Mouse (Mus musculus): ENCODE data around the gene Slamf8. TPM values are rescaled to one million over a fixed set of nuclear protein-coding genes. Genes with fewer than 3 reads are reported as not detected.

Slamf8 gene
- polyA plus RNA-seq (2012; ENCODE audit: low replicate concordance), result 0.98 and 2.4 TPM in 2 replicates

DNA sequence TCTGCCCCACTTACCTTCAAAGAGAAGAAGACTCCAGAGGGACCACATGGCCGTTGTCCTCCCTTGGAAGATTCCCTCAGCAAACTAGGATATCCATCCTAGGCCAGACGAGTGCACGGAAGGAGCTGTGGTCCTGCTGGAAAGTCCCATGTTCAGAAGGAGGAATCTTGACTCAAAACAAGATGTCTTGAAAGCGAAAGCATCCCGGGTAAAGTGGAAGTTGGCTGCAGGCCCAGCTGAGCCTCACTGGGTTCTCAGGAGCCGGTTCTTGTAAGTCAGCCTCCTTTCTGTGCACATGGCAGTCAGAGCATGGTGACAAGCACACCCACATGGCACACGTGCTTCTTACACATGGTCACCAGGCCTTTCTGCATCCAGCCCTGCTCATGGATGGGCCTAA, at the start of gene Slamf8:
Gene Slamf8, minus strand, starts transcription at position 184 of the 400 bp plus-strand sequence.

DNA sequence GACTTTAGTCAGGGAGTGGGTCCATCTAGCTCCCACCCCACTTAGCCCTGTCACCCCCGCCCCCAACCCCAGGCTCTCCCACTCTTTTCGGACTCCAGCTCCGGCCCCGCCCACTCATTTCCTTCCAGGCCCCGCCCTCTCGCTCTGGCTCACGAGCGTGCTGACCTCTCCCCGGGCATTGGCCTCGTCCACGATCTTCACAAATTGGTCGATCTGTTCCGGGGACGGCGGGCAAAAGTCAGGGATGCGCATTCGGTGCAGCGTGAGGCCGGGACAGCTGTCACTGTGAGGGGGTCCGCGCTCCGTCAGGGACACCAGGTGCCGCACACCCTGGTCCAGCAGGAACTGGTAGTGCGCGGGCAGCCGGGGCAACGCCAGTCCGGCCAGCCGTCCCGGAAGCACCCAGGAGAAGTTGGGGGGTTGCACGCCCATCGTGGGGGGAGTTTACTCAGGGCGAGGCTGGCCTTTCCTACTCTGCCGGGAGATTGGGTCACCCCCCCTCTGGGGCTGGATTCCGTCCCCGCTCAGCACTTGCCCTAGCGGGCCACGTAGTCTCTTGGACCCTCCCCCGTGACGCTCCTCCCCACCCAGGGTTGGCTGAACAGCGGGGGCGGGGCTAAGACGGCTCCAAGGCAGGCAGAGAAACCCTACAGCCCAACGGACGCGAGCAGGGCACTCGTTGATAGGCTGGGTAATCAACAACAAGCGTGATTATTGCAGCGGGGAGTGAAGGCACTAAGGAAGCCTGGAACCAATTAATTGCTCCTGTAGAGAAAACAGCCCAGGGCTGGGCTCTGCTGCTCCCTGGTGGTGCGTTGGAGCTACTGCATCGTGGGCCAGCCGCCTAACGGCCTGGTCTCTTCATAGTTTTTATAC, 42.3 kb upstream of the Slamf8 start, which contains the start of gene Dusp23:
Gene Dusp23, minus strand, starts transcription at position 512 of the 876 bp plus-strand sequence.

DNA sequence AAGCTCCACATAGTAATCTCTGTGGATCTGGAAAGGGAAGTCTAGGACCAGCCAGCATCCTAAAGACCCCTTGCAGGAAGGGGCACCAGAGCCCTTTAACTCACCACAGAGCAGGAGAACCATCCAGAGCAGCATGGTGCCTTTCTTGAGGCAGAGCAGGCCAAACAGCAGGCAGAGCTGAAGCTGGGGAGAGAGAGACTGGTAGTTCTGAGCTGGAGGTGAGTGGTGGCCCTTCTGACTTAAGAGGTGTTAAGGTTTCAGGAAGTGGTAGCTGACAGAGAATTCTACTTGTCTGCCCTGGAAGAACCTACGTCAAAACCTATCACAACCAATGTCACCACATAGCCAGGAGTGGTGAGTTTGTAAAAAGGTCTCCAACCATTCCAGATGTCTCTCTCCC, 12.0 kb upstream of the Slamf8 start, which contains the start of gene Fcrl6:
Gene Fcrl6, minus strand, starts transcription at position 226 of the 400 bp plus-strand sequence.

DNA sequence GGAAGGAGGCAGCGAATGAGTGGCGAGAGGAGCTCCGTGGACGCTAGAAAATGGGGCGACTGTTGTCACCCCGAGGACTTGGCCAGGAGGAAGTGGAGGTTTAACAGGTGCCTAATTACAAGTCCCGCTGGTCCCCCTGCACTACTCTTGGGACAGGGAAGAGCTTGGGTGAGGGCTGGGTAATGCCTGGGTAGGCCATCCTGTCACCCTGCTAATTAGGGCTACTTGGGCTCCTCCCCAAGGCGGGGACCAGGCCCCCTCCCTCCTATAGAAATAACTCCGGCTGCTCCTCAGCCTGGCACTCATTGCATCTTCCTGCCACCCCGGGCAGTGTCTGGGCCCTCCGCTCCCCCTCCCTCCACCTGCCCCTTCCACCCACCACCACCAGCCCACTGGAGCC, 34.7 kb downstream of the Slamf8 start, which contains the start of gene Vsig8:
Gene Vsig8, plus strand, starts transcription at position 301 of the 400 bp plus-strand sequence.

Other genes starting within 250 kb of the Slamf8 start
- gene Kcnj10, start 249.4 kb downstream of the Slamf8 start, polyA plus RNA-seq (2012; ENCODE audit: low replicate concordance), result 9.4 and 15.4 TPM in 2 replicates
- 14.4 and 30.6 TPM in 2 replicates for gene Pigm, start 214.0 kb downstream of the Slamf8 start, polyA plus RNA-seq (2012; ENCODE audit: low replicate concordance)
- 0.40 and 0.54 TPM in 2 replicates for gene Slamf9, start 115.2 kb downstream of the Slamf8 start, polyA plus RNA-seq (2012; ENCODE audit: low replicate concordance)
- gene Igsf9, start 108.8 kb downstream of the Slamf8 start, polyA plus RNA-seq (2012; ENCODE audit: low replicate concordance), result 5.4 and 9.7 TPM in 2 replicates
- 84.0 and 546 TPM in 2 replicates for gene Tagln2, start 90.5 kb downstream of the Slamf8 start, polyA plus RNA-seq (2012; ENCODE audit: low replicate concordance)
- 0.07 and 0.28 TPM in 2 replicates for gene Cfap45, start 69.8 kb downstream of the Slamf8 start, polyA plus RNA-seq (2012; ENCODE audit: low replicate concordance)
- gene Vsig8, start 34.6 kb downstream of the Slamf8 start, polyA plus RNA-seq (2012; ENCODE audit: low replicate concordance), result 0.36 and 0.48 TPM in 2 replicates
- 0.15 TPM in 1 of 2 replicates, not detected in the other for gene Fcrl6, start 12.0 kb upstream of the Slamf8 start, polyA plus RNA-seq (2012; ENCODE audit: low replicate concordance)
- 4.3 and 6.6 TPM in 2 replicates for gene Dusp23, start 42.4 kb upstream of the Slamf8 start, polyA plus RNA-seq (2012; ENCODE audit: low replicate concordance)
- gene Crp, start 107.5 kb upstream of the Slamf8 start, polyA plus RNA-seq (2012; ENCODE audit: low replicate concordance), result not detected in 2 replicates